Mouse (Mus musculus): Measurements from ENCODE around the gene Gm597. TPM values are rescaled to one million over a fixed set of nuclear protein-coding genes. Genes with fewer than 3 reads are reported as not detected.

Gene Gm597
- not detected in 2 replicates for polyA plus RNA-seq (2021; fragmentation: Nextera tagmentation)
- long read RNA-seq, experiment 1, result 0 reads
- long read RNA-seq, experiment 2, result 0 reads

GRCm38 (mm10) chr1:28780152-28780551, at the start of gene Gm597:
TSS of gene Gm597 (minus strand) at chr1:28780252.

All from layer of hippocampus, adult 6 months (tissue).